Mouse (Mus musculus): ENCODE measurements around the gene Ctnnd2. TPM values are rescaled to one million over a fixed set of nuclear protein-coding genes. Genes with fewer than 3 reads are reported as not detected.
A peak's percentile ranks its signal among the peaks of the same experiment; 100 is the strongest.

Gene Ctnnd2
- polyA plus RNA-seq, 1 experiment from 2014 or later, result 3.8 TPM

DNA sequence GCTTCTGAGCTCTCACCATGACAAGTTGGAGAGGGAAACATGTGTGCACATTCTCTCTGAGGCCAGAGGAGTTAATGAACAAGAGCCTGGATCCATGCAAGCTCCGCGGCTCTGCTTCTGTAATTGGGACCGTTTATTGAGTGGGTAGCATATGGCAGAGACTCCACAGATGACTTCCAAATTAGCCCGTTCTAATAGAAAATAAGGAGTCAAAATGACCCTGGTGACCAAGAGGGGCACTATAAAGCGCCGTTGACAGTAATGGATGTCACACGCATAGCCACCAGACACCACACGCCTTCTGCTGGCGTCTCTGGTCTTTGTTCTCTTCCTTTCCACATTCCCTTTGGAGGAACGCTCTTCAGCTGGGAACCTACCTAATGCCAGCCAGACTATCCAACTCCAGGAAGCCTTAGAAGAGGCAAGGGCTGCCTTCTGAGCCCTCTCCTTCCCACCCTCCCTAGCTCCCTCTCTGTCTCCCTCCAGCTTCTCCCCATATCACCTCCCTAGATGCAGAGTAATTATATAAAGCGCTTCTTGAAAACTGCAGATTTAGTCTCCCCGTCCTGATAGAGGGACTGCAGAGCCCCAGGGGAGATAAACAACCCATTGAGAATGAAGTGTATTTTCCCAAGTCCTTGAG, 712.4 kb downstream of the Ctnnd2 start:
- no peaks in the 10 kb centered on the region for H3K36me3 ChIP-seq (ENCODE audit: control insufficient read depth, insufficient read depth, low read length)
- peak overlapping the region; percentile 43; the same call in 1 of the 2 replicates for H3K27ac ChIP-seq (ENCODE audit: low read depth)
- WGBS, result 80% methylated on average over 12 of the region's 12 CpGs
- no peak overlapping the region for H3K4me2 ChIP-seq (ENCODE audit: low read length)
- H3K27me3 ChIP-seq (replicated peaks; ENCODE audit: control insufficient read depth, insufficient read depth, low read length), result no peaks in the 10 kb centered on the region
- no peak overlapping the region for H3K4me3 ChIP-seq (ENCODE audit: low read depth, low read length)
- H3K4me1 ChIP-seq (replicated peaks; ENCODE audit: control insufficient read depth, insufficient read depth, low read length), result no peaks in the 10 kb centered on the region
- ATAC-seq (replicated peaks; ENCODE audit: low FRiP score, low TSS enrichment, low read depth) (no peak), DNase-seq (ENCODE audit: low spot score) (no peak)
- no peaks in the 10 kb centered on the region for H3K9me3 ChIP-seq (ENCODE audit: control insufficient read depth, low read length)
- H3K9ac ChIP-seq (ENCODE audit: low read length), result no peak overlapping the region

- Histone ChIP-seq H3K27me3 (replicated peaks; ENCODE audit: control insufficient read depth, insufficient read depth, low read length) (no peaks in the 10 kb centered on the region), H3K9me3 (ENCODE audit: control insufficient read depth, low read length) (no peaks in the 10 kb centered on the region), H3K9ac (ENCODE audit: low read length) (no peak overlapping the region), H3K4me2 (ENCODE audit: low read length) (no peak overlapping the region), H3K27ac (ENCODE audit: low read depth) (no peak overlapping the region), H3K36me3 (ENCODE audit: control insufficient read depth, insufficient read depth, low read length) (no peaks in the 10 kb centered on the region), H3K4me1 (replicated peaks; ENCODE audit: control insufficient read depth, insufficient read depth, low read length) (no peaks in the 10 kb centered on the region), H3K4me3 (ENCODE audit: low read depth, low read length) (no peak overlapping the region)
- no peak for DNase-seq (ENCODE audit: low spot score)
- ATAC-seq (replicated peaks; ENCODE audit: low FRiP score, low TSS enrichment, low read depth), result no peak
- WGBS, result 58% methylated on average over 6 of the region's 6 CpGs
Observed at GRCm38 (mm10) chr15:30885410-30885809, 713.0 kb downstream of the Ctnnd2 start.

DNA sequence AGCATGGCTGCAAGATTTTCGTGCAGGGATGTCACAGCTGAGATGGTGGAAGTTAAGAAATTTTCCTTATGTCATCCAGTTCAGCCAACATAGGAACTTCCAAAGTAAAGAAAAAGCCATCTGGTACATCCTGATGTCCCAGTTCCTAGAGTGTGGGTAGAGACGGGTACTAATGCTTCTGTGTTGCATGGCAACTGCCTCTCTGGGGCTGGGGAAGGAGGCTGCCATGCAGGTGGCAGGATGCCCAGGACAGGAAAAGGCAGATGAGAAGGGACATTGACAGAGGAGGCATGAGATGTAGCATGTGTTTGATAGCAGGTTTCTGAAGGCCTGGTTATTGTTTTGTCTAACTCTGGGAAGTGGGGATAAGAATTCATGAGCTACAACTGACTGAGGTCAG, 715.2 kb downstream of the Ctnnd2 start:
- H3K9ac ChIP-seq (ENCODE audit: low read length), result no peak overlapping the region
- no peak for ATAC-seq (replicated peaks; ENCODE audit: low FRiP score, low TSS enrichment, low read depth)
- 86% methylated on average over 2 of the region's 2 CpGs for WGBS
- H3K9me3 ChIP-seq (ENCODE audit: control insufficient read depth, low read length), result no peaks in the 10 kb centered on the region
- no peak overlapping the region for H3K27ac ChIP-seq (ENCODE audit: low read depth)
- H3K27me3 ChIP-seq (replicated peaks; ENCODE audit: control insufficient read depth, insufficient read depth, low read length), result no peaks in the 10 kb centered on the region
- H3K36me3 ChIP-seq (ENCODE audit: control insufficient read depth, insufficient read depth, low read length), result no peaks in the 10 kb centered on the region
- DNase-seq (ENCODE audit: low spot score), result no peak
- H3K4me3 ChIP-seq (ENCODE audit: low read depth, low read length), result no peak overlapping the region
- H3K4me2 ChIP-seq (ENCODE audit: low read length), result no peak overlapping the region
- no peaks in the 10 kb centered on the region for H3K4me1 ChIP-seq (replicated peaks; ENCODE audit: control insufficient read depth, insufficient read depth, low read length)

DNA sequence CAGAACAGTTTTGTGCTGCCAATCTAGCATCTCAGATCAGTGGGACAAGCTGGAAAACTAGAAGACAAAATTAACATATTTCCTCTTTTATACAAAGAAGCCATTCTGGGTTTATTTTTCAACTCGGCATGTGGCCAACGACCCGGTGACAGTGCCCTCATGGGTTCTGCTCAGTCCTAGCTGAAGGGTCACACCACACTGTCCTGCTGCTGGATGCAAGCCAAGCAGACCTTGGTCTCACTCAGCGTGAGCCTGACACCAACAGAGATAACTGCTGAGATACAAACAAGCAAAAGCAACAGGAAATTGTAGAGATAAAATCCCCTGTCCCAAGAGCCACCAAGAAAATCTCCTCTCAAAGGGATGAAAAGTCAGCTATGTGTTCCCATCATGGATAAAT, 719.6 kb downstream of the Ctnnd2 start:
- Histone ChIP-seq H3K4me3 (ENCODE audit: low read depth, low read length) (no peak overlapping the region), H3K27ac (ENCODE audit: low read depth) (no peak overlapping the region), H3K9ac (ENCODE audit: low read length) (no peak overlapping the region), H3K27me3 (replicated peaks; ENCODE audit: control insufficient read depth, insufficient read depth, low read length) (no peaks in the 10 kb centered on the region), H3K4me2 (ENCODE audit: low read length) (no peak overlapping the region), H3K36me3 (ENCODE audit: control insufficient read depth, insufficient read depth, low read length) (no peaks in the 10 kb centered on the region), H3K9me3 (ENCODE audit: control insufficient read depth, low read length) (no peaks in the 10 kb centered on the region), H3K4me1 (replicated peaks; ENCODE audit: control insufficient read depth, insufficient read depth, low read length) (no peaks in the 10 kb centered on the region)
- WGBS, result 59% methylated on average over 4 of the region's 4 CpGs
- no peak for DNase-seq (ENCODE audit: low spot score)
- ATAC-seq (replicated peaks; ENCODE audit: low FRiP score, low TSS enrichment, low read depth), result no peak

- H3K9me3 ChIP-seq (ENCODE audit: control insufficient read depth, low read length), result no peaks in the 10 kb centered on the region
- no peaks in the 10 kb centered on the region for H3K36me3 ChIP-seq (ENCODE audit: control insufficient read depth, insufficient read depth, low read length)
- DNase-seq (ENCODE audit: low spot score), result no peak
- H3K9ac ChIP-seq (ENCODE audit: low read length), result no peak overlapping the region
- H3K4me3 ChIP-seq (ENCODE audit: low read depth, low read length), result no peak overlapping the region
- H3K4me2 ChIP-seq (ENCODE audit: low read length), result no peak overlapping the region
- no peak overlapping the region for H3K27ac ChIP-seq (ENCODE audit: low read depth)
- WGBS, result 87% methylated on average over 5 of the region's 5 CpGs
- no peak for ATAC-seq (replicated peaks; ENCODE audit: low FRiP score, low TSS enrichment, low read depth)
- no peaks in the 10 kb centered on the region for H3K4me1 ChIP-seq (replicated peaks; ENCODE audit: control insufficient read depth, insufficient read depth, low read length)
- H3K27me3 ChIP-seq (replicated peaks; ENCODE audit: control insufficient read depth, insufficient read depth, low read length), result no peaks in the 10 kb centered on the region
Observed at GRCm38 (mm10) chr15:30895063-30895462, 722.7 kb downstream of the Ctnnd2 start.

- Histone ChIP-seq H3K4me2 (ENCODE audit: low read length) (no peak overlapping the region), H3K9ac (ENCODE audit: low read length) (no peak overlapping the region), H3K27me3 (replicated peaks; ENCODE audit: control insufficient read depth, insufficient read depth, low read length) (no peaks in the 10 kb centered on the region), H3K36me3 (ENCODE audit: control insufficient read depth, insufficient read depth, low read length) (no peaks in the 10 kb centered on the region), H3K4me3 (ENCODE audit: low read depth, low read length) (no peak overlapping the region), H3K4me1 (replicated peaks; ENCODE audit: control insufficient read depth, insufficient read depth, low read length) (no peaks in the 10 kb centered on the region), H3K9me3 (ENCODE audit: control insufficient read depth, low read length) (no peaks in the 10 kb centered on the region), H3K27ac (ENCODE audit: low read depth) (no peak overlapping the region)
- WGBS, result 91% methylated on average over 8 of the region's 8 CpGs
- no peak for ATAC-seq (replicated peaks; ENCODE audit: low FRiP score, low TSS enrichment, low read depth)
- DNase-seq (ENCODE audit: low spot score), result no peak
Observed at GRCm38 (mm10) chr15:30897342-30897741, 724.9 kb downstream of the Ctnnd2 start.

DNA sequence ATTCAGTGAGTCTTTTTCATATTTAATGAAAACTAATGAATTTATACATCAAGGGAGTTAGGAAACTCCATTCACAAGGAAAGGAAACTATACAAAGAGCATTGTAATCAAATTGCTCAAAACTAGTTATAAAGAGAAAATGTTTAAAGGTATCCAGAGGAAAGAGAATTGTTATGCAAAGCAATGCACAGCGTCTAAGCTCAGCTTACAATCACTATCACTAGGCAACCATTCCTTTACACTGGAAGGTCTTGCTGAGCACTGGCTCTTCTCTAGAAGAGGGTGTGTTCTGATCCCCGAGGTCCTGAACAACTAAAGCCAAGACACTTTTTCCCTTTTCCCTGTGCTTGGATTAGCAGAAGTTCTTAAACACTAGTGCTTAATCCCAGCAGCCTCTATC, 735.6 kb downstream of the Ctnnd2 start:
- H3K27me3 ChIP-seq (replicated peaks; ENCODE audit: control insufficient read depth, insufficient read depth, low read length), result no peaks in the 10 kb centered on the region
- H3K9ac ChIP-seq (ENCODE audit: low read length), result no peak overlapping the region
- ATAC-seq (replicated peaks; ENCODE audit: low FRiP score, low TSS enrichment, low read depth), result no peak
- no peaks in the 10 kb centered on the region for H3K9me3 ChIP-seq (ENCODE audit: control insufficient read depth, low read length)
- H3K27ac ChIP-seq (ENCODE audit: low read depth), result no peak overlapping the region
- H3K36me3 ChIP-seq (ENCODE audit: control insufficient read depth, insufficient read depth, low read length), result no peaks in the 10 kb centered on the region
- no peak overlapping the region for H3K4me2 ChIP-seq (ENCODE audit: low read length)
- 42% methylated on average over 2 of the region's 2 CpGs for WGBS
- H3K4me3 ChIP-seq (ENCODE audit: low read depth, low read length), result no peak overlapping the region
- no peak for DNase-seq (ENCODE audit: low spot score)
- H3K4me1 ChIP-seq (replicated peaks; ENCODE audit: control insufficient read depth, insufficient read depth, low read length), result no peaks in the 10 kb centered on the region

DNA sequence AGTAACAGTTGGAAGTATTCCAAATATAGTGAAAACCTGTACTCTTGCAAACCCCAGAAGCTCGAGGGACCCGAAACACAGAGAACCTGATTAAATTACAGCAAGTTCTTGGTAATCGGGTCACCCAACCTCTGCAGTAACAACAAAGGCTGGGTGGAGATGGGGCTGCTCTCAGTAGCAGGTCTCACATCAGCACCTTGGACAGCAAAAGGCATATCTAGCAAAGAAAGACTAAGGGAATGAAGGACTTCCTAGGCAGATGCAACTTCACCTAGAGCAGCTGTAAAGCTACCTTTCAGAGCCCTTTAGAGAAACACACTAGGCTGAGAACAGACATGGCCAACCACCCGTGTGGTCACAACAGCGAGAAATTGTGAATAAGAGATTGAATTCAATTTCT, 741.0 kb downstream of the Ctnnd2 start:
- Histone ChIP-seq H3K27me3 (replicated peaks; ENCODE audit: control insufficient read depth, insufficient read depth, low read length) (no peaks in the 10 kb centered on the region), H3K4me2 (ENCODE audit: low read length) (no peak overlapping the region), H3K27ac (ENCODE audit: low read depth) (no peak overlapping the region), H3K36me3 (ENCODE audit: control insufficient read depth, insufficient read depth, low read length) (no peaks in the 10 kb centered on the region), H3K9ac (ENCODE audit: low read length) (no peak overlapping the region), H3K4me3 (ENCODE audit: low read depth, low read length) (no peak overlapping the region), H3K9me3 (ENCODE audit: control insufficient read depth, low read length) (no peaks in the 10 kb centered on the region), H3K4me1 (replicated peaks; ENCODE audit: control insufficient read depth, insufficient read depth, low read length) (no peaks in the 10 kb centered on the region)
- WGBS, result 76% methylated on average over 5 of the region's 5 CpGs
- DNase-seq (ENCODE audit: low spot score), result no peak
- no peak for ATAC-seq (replicated peaks; ENCODE audit: low FRiP score, low TSS enrichment, low read depth)

GRCm38 (mm10) chr15:30925838-30926237, 753.4 kb downstream of the Ctnnd2 start:
- no peak for DNase-seq (ENCODE audit: low spot score)
- no peaks in the 10 kb centered on the region for H3K9me3 ChIP-seq (ENCODE audit: control insufficient read depth, low read length)
- no peak overlapping the region for H3K9ac ChIP-seq (ENCODE audit: low read length)
- no peaks in the 10 kb centered on the region for H3K27me3 ChIP-seq (replicated peaks; ENCODE audit: control insufficient read depth, insufficient read depth, low read length)
- H3K4me2 ChIP-seq (ENCODE audit: low read length), result no peak overlapping the region
- ATAC-seq (replicated peaks; ENCODE audit: low FRiP score, low TSS enrichment, low read depth), result no peak
- WGBS, result 66% methylated on average over 5 of the region's 5 CpGs
- H3K36me3 ChIP-seq (ENCODE audit: control insufficient read depth, insufficient read depth, low read length), result no peaks in the 10 kb centered on the region
- no peak overlapping the region for H3K27ac ChIP-seq (ENCODE audit: low read depth)
- H3K4me3 ChIP-seq (ENCODE audit: low read depth, low read length), result no peak overlapping the region
- no peaks in the 10 kb centered on the region for H3K4me1 ChIP-seq (replicated peaks; ENCODE audit: control insufficient read depth, insufficient read depth, low read length)
